Mouse (Mus musculus): ENCODE measurements around the gene Repin1. TPM values are rescaled to one million over a fixed set of nuclear protein-coding genes. Genes with fewer than 3 reads are reported as not detected.
"Not testable (repeated sequence)": the region's sequence is repeated elsewhere in the genome, so short reads cannot be mapped to it uniquely, and the experiment has no call there.

Gene Repin1
- polyA plus RNA-seq, 1 experiment from 2014 or later = 21.0 TPM

DNA sequence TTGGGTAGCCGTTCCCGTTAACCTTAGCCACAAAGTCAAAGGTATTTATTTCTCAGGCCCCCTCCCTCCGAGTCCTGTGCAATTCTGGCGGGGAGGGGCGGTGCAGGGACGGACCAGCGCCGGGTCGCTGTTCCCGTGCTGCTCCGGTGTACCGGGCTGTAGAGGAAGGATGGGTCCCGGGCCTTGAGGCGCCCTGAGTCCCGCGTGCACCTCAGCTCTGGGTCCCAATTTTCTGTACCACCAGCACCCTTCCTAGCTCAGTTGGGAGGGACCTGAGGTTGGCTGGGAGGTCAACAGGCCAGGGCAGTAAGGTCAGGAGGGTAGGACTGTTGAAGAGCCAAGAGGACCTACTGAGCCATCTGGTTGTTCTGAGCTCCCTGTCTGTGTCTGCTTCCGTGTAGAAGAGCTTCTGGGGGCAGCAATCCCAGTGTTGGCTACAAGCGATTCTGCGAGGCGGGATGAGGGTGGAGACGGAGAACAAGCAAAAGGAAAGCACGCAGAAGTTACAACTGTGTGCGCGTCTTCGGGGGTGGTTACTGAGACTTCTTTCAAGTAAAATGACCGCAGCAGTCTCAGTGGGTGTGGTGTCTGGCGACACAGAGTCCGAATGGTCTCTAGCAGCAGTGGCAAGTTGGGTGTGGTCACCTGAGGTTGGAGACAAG, 8.5 kb downstream of the Repin1 start:
- Histone ChIP-seq H3K4me1 (peaks cover 12% of the 10 kb centered on the region; the same call in 1 of the 2 replicates), H3K9me3 (peaks cover 8% of the 10 kb centered on the region; the same call in 1 of the 2 replicates)
- WGBS = under 1% methylated on average over 28 of the region's 28 CpGs

DNA sequence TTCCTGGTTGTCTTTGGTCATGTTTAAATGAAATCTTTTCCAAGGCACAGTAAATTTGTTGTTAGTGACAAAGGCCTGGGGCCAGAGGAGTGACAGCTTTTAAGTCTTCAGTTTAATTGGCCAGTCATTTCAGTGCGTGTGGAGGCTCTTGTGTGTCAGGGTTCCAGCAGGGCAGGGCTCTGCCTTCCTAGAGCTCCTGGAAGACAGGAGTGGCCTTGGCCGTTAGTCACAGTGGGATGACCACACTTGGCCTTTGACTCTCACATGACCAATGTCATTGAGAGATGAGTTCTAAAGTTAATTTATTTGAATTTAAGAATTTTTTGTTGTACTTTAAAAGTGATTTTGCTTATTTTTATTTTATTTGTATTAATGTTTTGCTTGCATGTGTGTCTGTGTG, 14.4 kb downstream of the Repin1 start:
- Histone ChIP-seq H3K27ac (no peak overlapping the region), H3K4me3 (no peak overlapping the region), H3K4me2 (no peak overlapping the region), H3K9me3 (no peaks in the 10 kb centered on the region), H3K36me3 (peaks cover 4% of the 10 kb centered on the region; the same call in 1 of the 2 replicates), H3K4me1 (no peaks in the 10 kb centered on the region), H3K9ac (no peak overlapping the region), H3K27me3 (no peaks in the 10 kb centered on the region)
- 50% methylated on average over 2 of the region's 2 CpGs for WGBS
- no peak for ATAC-seq (ENCODE audit: insufficient number of reproducible peaks, low FRiP score, low TSS enrichment, low read depth)

More for the DNA sequence above, 8.5 kb downstream of the Repin1 start:
- Histone ChIP-seq H3K27ac (peak overlapping the region; percentile 79), H3K36me3 (peaks cover 32% of the 10 kb centered on the region), H3K27me3 (no peaks in the 10 kb centered on the region), H3K9ac (peak overlapping the region; percentile 63), H3K4me3 (peak overlapping the region; percentile 65), H3K4me2 (peak overlapping the region; percentile 88)
- ATAC-seq (ENCODE audit: insufficient number of reproducible peaks, low FRiP score, low TSS enrichment, low read depth) = peak; percentile 78

DNA sequence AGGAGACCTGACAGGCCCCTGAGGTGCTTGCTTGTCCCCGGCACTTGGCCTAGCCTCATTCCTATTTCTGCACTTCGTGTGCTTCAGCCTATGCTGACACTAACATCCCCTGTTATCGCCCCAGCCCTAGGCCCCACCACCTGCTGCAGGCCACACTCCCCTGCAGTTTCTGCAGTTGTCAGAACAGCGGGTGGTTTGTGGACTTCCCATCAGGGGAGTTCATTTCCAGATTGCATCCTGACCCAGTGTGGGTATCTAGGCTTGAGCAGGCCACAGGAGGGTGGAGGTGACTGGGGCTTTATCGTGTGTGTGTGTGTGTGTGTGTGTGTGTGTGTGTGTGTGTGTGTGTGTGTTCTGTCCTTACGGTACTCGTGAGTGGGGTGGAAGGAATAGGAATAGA, 15.8 kb downstream of the Repin1 start:
- Histone ChIP-seq H3K27me3 (no peaks in the 10 kb centered on the region), H3K9me3 (no peaks in the 10 kb centered on the region), H3K36me3 (peaks cover 10% of the 10 kb centered on the region; the same call in 1 of the 2 replicates), H3K4me1 (no peaks in the 10 kb centered on the region), H3K27ac (no peak overlapping the region; the same call in 1 of the 2 replicates), H3K4me3 (no peak overlapping the region), H3K9ac (no peak overlapping the region), H3K4me2 (no peak overlapping the region)
- 0 out of 2 replicates have a peak, but pooled peaks have one; percentile 19 for ATAC-seq (ENCODE audit: insufficient number of reproducible peaks, low FRiP score, low TSS enrichment, low read depth)
- 63% methylated on average over 7 of the region's 7 CpGs for WGBS

DNA sequence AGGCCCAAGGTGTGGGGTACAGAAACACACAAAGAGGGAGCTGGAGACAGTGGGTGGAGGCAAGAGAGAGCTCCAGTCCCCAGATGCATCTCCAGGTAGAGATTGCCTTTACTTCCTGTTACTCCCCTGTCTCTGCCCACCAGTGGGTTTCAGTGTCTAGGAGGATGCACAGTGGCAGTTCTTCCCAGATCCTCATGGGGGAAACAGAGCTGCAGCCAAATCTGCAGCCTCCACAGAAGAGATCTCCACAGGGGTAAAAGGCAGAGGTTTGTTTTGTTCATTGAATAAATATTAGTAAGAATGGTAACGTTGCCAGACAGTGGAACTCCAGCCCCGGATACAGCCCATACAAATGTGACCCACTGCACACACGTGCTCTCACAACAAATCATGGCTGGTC, 17.0 kb downstream of the Repin1 start:
- H3K27ac ChIP-seq = no peak overlapping the region
- no peaks in the 10 kb centered on the region for H3K4me1 ChIP-seq
- no peak overlapping the region for H3K4me3 ChIP-seq
- no peak for ATAC-seq (ENCODE audit: insufficient number of reproducible peaks, low FRiP score, low TSS enrichment, low read depth)
- WGBS = 85% methylated on average over 3 of the region's 3 CpGs
- peaks cover 11% of the 10 kb centered on the region; the same call in 1 of the 2 replicates for H3K36me3 ChIP-seq
- H3K9me3 ChIP-seq = no peaks in the 10 kb centered on the region
- no peak overlapping the region for H3K4me2 ChIP-seq
- H3K9ac ChIP-seq = no peak overlapping the region
- no peaks in the 10 kb centered on the region for H3K27me3 ChIP-seq

DNA sequence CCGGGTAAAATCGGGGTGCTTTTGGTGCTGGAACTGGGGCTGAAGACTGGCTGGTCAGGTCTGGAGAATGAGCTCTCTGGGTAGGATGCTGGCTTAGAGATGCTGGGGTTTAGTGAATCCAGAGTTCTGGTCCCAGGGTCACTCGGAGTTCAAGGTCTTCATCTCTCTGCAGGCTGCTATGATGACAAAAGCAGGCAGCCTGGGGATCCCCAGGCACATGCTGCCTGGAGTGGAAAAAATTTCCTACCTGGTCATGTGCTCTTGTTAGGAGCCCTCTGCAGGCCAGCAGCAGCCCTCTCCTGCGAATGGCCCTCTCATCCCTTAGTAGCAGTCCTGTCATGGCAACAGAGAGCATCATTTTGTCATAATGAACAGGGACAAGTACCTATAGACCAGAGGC, 19.8 kb downstream of the Repin1 start:
- WGBS = 82% methylated on average over 4 of the region's 4 CpGs
- ATAC-seq (ENCODE audit: insufficient number of reproducible peaks, low FRiP score, low TSS enrichment, low read depth) = no peak
- Histone ChIP-seq H3K4me1 (no peaks in the 10 kb centered on the region), H3K36me3 (peaks cover 15% of the 10 kb centered on the region; the same call in 1 of the 2 replicates), H3K4me2 (no peak overlapping the region), H3K9me3 (no peaks in the 10 kb centered on the region), H3K27me3 (no peaks in the 10 kb centered on the region), H3K4me3 (no peak overlapping the region), H3K9ac (no peak overlapping the region), H3K27ac (no peak overlapping the region)

DNA sequence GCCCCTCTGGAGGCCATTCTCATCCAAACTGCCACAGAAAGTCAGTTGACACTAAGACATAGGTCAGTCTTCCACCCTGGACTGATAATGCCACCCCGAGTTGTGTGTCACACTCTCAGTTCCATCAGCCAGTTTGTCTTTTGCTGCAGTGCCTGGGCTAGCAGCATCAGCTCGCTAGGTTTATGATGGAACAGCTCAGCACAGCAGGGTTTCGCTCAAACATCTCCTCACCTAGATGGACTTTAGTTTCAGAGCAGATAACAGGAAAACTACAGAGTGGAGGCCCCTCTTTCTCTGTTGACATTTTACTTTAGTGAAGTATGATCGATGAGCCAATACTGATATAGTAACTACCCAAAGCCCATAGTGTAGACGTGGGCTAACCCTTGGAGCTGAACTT, 21.1 kb downstream of the Repin1 start:
- Histone ChIP-seq H3K4me1 (no peaks in the 10 kb centered on the region), H3K27me3 (no peaks in the 10 kb centered on the region), H3K4me3 (no peak overlapping the region), H3K27ac (no peak overlapping the region), H3K9ac (no peak overlapping the region), H3K9me3 (no peaks in the 10 kb centered on the region), H3K4me2 (no peak overlapping the region), H3K36me3 (peaks cover 23% of the 10 kb centered on the region)
- no peak for ATAC-seq (ENCODE audit: insufficient number of reproducible peaks, low FRiP score, low TSS enrichment, low read depth)
- 91% methylated on average over 5 of the region's 5 CpGs for WGBS

DNA sequence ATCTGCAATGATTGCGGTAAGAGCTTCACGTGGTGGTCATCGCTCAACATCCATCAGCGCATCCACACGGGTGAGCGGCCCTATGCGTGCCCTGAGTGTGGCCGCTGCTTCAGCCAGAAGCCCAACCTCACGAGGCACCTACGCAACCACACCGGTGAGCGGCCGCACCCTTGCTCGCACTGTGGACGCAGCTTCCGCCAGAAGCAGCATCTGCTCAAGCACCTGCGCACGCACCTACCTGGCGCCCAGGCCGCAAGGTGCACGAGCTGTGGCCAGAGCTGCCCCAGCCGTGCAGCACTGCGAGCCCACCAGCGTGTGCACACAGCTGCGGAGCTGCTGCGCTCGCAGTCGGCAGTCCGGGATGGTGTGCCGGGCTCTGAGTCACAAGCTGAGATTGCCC, 26.3 kb downstream of the Repin1 start:
- Histone ChIP-seq H3K27me3 (peaks cover under 1% of the 10 kb centered on the region; the same call in 1 of the 2 replicates), H3K36me3 (peaks cover 27% of the 10 kb centered on the region), H3K9me3 (no peaks in the 10 kb centered on the region), H3K27ac (no peak overlapping the region), H3K9ac (no peak overlapping the region), H3K4me1 (no peaks in the 10 kb centered on the region), H3K4me2 (no peak overlapping the region), H3K4me3 (no peak overlapping the region)
- no peak for ATAC-seq (ENCODE audit: insufficient number of reproducible peaks, low FRiP score, low TSS enrichment, low read depth)
- 96% methylated on average over 30 of the region's 30 CpGs for WGBS

DNA sequence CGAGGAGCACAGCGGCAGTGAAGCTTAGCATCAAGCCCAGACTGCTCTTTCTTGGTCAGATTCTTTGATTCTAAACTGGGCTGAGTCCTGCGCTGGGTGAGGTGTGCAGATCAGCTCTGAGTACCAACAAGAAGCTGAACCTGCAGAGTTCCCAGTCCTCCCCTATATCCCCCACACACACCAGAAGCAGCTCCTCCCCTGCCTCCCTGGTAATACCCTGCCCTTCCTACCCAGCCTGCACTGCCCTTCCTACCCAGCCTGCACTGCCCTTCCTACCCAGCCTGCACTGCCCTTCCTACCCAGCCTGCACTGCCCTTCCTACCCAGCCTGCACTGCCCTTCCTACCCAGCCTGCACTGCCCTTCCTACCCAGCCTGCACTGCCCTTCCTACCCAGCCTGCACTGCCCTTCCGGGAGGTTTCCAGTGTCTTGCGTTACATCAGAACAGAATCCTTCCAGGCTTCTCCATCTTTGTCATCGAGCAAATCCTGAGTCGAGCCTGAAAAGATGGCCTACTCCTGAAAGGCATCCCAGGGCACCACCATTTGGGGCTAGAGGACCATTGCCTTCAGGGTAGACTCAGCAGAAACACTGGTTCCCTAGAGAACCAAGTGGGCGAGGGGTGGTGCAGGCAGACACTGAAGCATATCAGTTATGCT, 28.6 kb downstream of the Repin1 start:
- not testable (repeated sequence) for H3K27ac ChIP-seq; ATAC-seq (ENCODE audit: insufficient number of reproducible peaks, low FRiP score, low TSS enrichment, low read depth); H3K9ac ChIP-seq; H3K9me3 ChIP-seq; H3K4me2 ChIP-seq; H3K4me1 ChIP-seq; H3K4me3 ChIP-seq
- H3K36me3 ChIP-seq = peaks cover 23% of the 10 kb centered on the region
- peaks cover 17% of the 10 kb centered on the region for H3K27me3 ChIP-seq
- 87% methylated on average over 8 of the region's 8 CpGs for WGBS

DNA sequence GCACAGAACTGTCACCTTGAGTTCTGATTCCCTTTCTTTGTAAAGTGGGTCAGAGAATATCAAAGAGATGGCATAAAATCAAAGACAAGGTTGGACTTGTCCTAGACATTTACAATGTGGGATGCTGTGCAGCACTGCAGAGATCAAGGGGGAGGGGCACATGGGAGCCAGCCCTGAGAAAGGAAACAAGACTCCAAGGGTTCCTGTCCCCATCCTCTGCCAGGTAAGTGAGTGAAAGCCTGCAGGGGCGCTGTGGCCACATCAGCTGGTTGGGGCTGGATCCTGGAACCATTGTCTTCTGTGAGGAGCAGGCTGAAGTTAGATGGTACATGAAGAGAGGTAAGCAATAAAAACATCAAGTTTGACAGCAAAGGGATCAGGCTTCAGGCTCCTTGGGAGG, 29.8 kb downstream of the Repin1 start:
- Histone ChIP-seq H3K27ac (no peak overlapping the region), H3K4me2 (no peak overlapping the region), H3K27me3 (peaks cover 28% of the 10 kb centered on the region), H3K36me3 (peaks cover 23% of the 10 kb centered on the region), H3K9ac (no peak overlapping the region), H3K9me3 (no peaks in the 10 kb centered on the region), H3K4me1 (peaks cover 11% of the 10 kb centered on the region), H3K4me3 (no peak overlapping the region)
- no peak for ATAC-seq (ENCODE audit: insufficient number of reproducible peaks, low FRiP score, low TSS enrichment, low read depth)
- WGBS = 43% methylated on average over 1 of the region's 1 CpGs

DNA sequence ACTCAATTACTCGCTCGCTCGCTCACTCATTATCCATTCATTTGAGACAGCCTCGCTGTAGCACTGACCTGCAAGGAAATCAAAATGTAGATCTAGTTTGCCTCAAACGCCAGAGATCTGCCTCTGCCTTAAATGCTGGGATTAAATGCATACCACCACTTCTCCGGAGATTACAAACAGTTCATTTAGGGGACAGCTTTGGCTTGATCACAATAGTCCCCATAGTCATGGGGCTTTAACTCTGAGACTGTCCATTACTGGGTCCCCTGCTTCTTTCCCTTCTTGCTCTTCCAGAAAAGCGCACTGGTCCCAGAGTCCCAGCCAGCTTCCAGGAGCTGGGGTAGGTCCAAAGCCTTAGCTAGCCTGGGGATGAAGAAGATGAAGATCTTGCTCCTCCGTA, 32.8 kb downstream of the Repin1 start, which contains the start of gene AI854703:
Gene AI854703 (plus strand): TSS at position 301 of the 400 bp plus-strand sequence.
- H3K27ac ChIP-seq = no peak within 1 kb of the TSS

DNA sequence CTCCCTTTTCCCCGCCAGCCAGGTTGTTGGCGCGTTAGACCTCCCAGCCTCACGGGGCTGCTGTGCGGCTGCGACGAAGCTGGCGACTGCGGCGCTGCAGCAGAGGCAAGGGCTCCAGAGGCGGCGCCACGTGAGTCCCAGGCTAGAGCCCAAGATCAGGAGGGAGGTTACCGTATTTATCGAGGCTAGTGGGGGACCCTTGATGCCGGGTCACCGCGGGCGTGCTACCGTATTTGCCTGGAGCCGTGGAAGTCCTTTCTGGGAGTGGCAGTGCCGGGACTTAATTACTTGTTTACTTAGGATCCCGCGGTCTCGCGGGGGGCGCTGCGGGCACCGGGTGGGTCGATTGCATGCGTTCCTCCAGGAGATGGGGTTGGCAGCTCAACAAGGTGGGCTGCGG, 33.3 kb downstream of the Repin1 start:
- Histone ChIP-seq H3K27ac (no peak overlapping the region), H3K4me3 (peak overlapping the region; percentile 48), H3K27me3 (peaks cover 47% of the 10 kb centered on the region), H3K4me1 (peaks cover 22% of the 10 kb centered on the region), H3K4me2 (peak overlapping the region; percentile 85), H3K9ac (peak overlapping the region; percentile 18), H3K9me3 (no peaks in the 10 kb centered on the region), H3K36me3 (no peaks in the 10 kb centered on the region)
- ATAC-seq (ENCODE audit: insufficient number of reproducible peaks, low FRiP score, low TSS enrichment, low read depth) = no peak
- WGBS = under 1% methylated on average over 32 of the region's 32 CpGs

More for the DNA sequence above, 32.8 kb downstream of the Repin1 start, which contains the start of gene AI854703:
- peaks cover 22% of the 10 kb centered on the region for H3K4me1 ChIP-seq
- 28% methylated on average over 8 of the region's 8 CpGs for WGBS
- peak within 1 kb of the TSS; percentile 48 for H3K4me3 ChIP-seq
- no peaks in the 10 kb centered on the region for H3K36me3 ChIP-seq
- peak within 1 kb of the TSS; percentile 18 for H3K9ac ChIP-seq
- peaks cover 47% of the 10 kb centered on the region for H3K27me3 ChIP-seq
- peak within 1 kb of the TSS; percentile 85 for H3K4me2 ChIP-seq
- no peak for ATAC-seq (ENCODE audit: insufficient number of reproducible peaks, low FRiP score, low TSS enrichment, low read depth)
- no peaks in the 10 kb centered on the region for H3K9me3 ChIP-seq

DNA sequence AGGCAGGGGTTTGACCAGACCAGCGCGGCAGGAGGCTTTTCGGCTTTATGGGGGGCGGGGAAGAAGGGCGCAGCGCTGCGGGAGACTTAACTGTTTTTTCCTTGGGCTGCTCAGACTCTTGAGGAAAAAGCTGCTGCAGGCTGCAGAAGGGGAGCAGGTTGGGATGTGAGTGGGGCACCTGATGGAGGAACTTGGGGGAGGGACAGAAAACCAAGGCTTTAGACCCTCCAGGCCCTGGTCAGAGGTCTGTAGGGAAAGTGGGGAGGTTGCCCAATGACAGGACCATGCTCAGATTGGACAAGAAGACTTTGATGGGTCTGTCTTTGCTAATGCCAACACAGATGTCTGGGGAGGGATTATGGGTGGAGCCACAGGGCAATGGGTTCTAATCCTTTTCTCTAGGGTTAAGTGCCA, 33.8 kb downstream of the Repin1 start:
- no peaks in the 10 kb centered on the region for H3K9me3 ChIP-seq
- 2% methylated on average over 7 of the region's 7 CpGs for WGBS
- no peak overlapping the region for H3K9ac ChIP-seq
- peaks cover 47% of the 10 kb centered on the region for H3K27me3 ChIP-seq
- peak overlapping the region; percentile 85 for H3K4me2 ChIP-seq
- H3K4me3 ChIP-seq = peak overlapping the region; percentile 48
- H3K4me1 ChIP-seq = peaks cover 22% of the 10 kb centered on the region
- no peak for ATAC-seq (ENCODE audit: insufficient number of reproducible peaks, low FRiP score, low TSS enrichment, low read depth)
- no peak overlapping the region for H3K27ac ChIP-seq
- no peaks in the 10 kb centered on the region for H3K36me3 ChIP-seq

Measured in limb, embryonic 15.5 days (tissue).